Mouse (Mus musculus) kidney, adult 2 months (tissue): ENCODE results near the gene Dctn1.

Experiments used
- CTCF ChIP-seq: fragments of 200-500 bp; conservative IDR thresholded peaks from 2 replicates; pipeline ENCODE4 v1.5.1; 2011; ENCODE audit warnings: low read depth, mild to moderate bottlenecking, control low read depth, low read length, moderate library complexity, mixed read lengths; ENCODE audit not compliant: insufficient read depth, insufficient read length
- POLR2A ChIP-seq: fragments of 200-500 bp; IDR thresholded peaks from one replicate; pipeline ENCODE4 v1.6.1; 2011; ENCODE audit warnings: low read depth, low read length, control low read depth

- TF ChIP-seq CTCF (no peak), POLR2A (no peak)
These were observed 27.9 kb downstream of the Dctn1 start for GRCm38 (mm10) chr6:83193571-83193970.
